Mouse (Mus musculus): ENCODE results near the gene Pdia2.
A peak's percentile ranks its signal among the peaks of the same experiment; 100 is the strongest.

Pdia2 gene

DNA sequence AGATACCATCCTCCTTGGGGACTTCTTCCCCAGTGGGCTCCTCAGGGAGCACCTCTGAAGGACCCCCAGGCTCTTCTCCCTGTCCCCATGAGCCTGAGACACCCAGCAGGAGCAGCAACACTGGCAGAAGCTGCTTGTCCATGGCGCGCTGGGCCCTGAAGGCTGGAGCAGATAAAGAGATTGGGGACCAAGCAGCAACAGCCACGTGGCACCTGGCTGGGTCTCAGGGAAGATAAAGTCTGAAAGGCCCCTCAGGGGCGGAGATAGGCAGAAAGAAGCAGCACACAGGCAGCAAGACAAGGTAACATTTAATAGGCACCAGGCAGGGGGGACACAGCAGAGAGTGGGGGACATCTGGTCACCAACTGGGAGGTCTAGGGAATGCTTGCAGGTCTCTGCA, at the start of gene Pdia2:
Gene Pdia2 (minus strand): TSS at position 196 of the 400 bp plus-strand sequence.
- DNase-seq: no peak

DNA sequence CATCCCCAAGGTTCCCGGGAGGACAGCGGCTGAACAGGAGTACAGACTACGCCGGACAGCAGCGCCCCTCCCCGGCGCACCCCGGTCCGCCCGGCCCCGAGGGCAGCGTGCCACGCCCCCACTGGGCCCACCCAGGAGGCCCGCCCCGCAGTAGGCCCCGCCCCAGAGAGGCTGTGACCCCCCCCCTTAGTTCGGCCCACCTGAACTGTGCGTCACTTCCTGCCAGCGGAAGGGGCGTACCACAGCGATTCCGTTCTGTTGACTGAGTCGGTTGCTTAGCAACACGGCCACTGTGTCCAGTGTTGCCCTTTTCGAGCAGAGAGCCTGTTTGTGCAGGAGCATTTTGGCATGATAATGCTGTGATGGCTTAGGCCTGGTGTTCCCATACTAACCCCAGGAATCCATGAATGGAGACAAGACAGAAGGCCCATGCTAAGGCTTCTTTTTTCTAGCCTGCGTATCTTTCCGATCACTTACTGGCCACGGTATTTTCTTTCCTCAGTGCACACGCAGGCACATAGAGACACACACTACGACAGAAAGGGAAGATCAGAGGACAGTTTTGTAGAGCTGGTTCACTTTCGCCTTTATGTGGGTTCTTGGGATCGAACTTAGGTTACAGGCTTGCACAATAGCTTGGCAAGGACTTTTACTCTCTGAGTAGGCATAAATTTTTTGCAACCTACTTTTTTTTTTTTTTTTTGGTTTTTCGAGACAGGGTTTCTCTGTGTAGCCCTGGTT, 45.4 kb upstream of the Pdia2 start, which contains the start of gene Fam234a:
Gene Fam234a (minus strand): TSS at position 142 of the 741 bp plus-strand sequence.
- peak; percentile 79 to 86 for DNase-seq

DNA sequence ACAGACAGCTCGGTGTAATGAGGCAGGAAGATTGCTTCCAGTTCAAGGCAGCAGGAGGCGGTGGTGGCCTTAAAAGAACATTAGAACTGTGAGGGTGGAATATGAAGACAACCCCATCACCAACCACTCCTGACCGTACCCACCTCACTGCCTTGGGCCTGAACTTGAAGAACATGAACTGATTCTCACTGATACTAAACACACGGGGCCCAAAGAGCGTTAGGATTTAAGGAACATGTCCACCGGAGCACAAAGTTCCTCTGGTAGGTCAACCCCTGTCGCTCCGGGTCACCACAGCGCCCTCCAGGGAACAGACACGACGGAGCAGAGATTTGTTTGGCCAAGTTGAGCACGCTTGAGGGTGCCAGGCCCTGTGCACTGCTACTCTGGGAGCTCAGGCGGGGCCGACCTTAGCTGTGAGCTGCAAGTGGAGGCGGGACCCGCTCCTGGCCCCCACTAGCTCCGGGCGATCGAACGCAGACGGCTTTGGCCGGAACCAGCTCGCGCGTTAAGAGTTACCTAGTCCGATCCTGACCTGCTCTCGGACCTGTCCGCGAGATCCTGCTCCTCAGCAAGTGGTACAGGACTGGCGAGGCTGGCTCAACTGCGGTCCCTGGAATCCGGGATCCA, 44.7 kb upstream of the Pdia2 start:
- DNase-seq: peak in 1 of 2 experiments; percentile 50

DNA sequence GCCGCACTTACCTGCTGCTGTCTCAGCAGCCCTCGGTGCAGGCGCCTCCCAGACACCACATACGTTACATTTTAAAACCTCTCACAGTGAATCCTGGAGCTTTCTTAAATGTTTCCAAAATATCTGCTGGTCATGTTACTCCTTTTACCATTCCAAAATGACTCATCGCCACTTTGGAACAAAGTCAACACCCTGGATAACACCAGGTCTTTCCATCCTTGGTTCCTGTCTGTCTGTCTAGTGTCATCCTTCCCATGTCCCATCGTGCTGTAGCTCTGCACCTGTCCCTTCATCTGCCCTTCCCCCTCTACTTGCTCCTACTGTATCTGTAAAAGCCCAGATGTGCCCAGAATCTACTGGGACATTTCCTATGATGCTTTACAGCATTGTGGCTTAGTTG, 42.1 kb upstream of the Pdia2 start:
- DNase-seq: no peak

DNA sequence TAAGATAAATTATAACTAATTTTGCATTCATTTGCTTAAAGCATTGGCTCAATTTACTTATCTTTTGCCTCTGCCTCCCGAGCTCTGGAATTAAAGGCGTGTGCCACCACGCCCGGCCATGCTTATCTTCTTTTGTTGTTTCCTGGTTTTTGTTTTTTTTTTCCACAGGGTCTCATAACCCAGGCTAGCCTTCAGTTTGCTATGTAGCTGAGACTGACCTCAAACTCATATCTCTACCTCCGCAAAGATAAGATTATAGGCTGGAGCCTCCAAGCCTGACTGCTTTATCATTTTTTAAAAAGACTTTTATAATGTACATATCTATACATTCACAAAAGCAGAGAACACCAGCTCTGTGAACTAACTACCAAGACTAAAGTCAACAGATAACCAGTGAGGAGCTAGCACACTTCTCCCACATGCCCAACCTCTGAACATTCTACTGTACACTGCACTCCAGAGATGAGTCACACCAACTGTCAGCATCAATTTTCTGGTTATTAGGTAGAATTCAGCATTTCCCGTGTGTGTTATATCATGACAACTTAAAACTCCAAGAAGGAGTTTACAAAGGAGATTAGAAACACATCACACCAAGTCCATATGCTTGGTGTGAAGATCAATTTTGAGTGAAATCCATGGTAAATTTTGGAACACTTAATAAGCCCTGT, 41.4 kb upstream of the Pdia2 start:
- DNase-seq: no peak

DNA sequence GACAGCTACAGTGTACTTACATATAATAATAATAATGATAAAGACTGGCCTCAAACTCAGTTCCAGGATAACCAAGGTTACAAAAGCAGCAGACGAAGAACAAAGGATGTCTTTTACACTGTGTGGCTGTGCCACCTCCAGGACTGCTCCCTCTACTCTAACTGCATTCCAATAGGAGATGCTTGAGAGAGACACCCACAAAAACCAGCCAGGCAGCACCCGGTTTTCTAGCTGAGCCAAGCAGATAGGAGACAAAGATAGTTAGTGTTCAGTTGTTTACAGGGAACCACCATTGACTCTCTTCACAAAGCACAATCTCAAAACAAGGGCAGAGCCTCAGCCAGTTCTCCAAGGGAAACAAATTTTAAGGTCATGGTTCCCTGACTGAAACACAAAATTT, 40.7 kb upstream of the Pdia2 start:
- no peak for DNase-seq

DNA sequence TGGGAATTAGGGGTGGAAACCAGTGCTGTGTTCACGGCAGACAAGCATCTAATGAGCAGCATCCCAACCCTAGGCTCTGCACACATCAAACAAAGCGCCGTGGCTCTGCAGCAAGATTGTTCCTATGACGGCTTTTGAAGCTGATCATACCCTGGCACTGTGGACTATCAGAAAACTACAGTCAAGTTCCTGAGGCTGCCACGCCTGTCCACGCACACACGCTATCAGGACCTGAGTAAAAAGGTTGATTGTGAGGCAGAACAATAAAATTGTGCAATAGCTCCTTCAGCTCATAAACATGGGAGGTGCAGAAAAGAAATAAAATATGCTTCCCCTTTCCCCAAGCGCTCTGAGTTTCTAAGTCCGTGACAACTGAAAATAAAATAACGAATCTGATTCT, 38.8 kb upstream of the Pdia2 start:
- DNase-seq: no peak

DNA sequence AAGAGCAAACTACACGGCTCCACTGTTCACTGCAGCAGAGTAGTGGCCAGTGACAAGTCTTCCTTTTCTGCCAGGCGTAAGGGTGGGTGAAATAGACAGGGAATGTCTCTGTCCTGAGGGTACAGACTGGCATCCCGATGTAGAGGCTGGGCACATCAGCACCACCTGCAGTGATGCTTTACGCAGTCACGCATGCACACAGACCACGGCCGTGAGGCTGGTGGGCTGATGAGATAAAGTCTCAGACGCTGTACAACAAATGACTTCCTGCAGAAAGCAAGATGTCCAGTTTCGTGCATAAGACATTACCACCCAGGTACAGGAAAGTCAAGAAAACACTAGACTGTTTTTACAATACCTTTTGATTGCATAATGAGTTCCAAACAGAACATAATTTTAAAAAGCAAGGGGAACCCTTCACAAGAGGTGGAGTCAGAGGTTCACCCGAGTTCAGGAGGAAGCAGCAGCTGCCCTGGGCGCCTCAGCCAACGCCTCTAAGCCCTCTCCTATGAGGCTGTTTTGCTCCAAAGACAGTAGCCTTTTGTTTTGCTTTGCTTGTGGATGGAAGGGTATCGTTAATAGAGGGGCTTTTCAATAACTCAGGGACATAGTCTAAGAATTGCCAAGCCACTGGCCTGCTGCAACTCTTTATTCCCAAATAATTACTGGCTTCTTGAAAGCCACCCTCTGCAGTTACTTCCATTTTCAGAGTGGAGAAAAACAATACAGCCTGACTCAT, 36.4 kb upstream of the Pdia2 start:
- no peak for DNase-seq

DNA sequence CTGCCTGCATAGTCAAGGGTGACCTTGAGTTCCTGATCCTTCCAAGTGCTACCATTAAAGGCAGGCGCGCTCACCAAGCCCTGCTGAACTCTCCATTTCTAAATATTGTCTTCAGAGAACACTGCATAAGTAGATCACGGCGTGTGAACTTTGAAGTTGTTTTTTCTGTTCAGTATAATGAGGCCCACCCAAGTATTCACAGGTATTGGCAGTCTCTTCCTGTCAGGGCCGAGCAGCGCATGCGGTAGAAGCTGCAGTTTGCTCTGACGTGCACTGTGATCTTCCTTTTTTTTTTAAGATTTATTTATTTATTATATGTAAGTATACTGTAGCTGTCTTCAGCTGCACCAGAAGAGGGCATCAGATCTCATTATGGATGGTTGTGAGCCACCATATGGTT, 35.5 kb upstream of the Pdia2 start:
- DNase-seq: no peak

DNA sequence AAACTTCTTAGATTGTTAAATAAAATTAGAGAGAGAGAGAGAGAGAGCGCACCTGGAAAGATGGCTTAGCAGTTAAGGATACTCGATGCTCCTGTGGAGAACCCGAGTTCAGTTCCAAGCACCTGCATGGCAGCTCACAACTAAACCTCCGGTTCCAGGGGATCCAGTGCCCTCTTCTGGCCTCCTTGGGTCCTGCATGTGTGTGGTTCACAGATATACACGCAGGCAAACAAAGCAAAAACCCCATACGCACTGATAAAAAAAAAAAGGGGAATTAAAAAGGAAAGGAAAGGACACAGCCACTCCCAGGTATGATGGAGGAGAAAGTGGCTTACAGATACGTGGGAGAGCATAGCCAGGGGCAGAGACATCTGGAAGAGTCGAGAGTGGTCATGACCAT, 34.0 kb upstream of the Pdia2 start:
- DNase-seq: no peak

DNA sequence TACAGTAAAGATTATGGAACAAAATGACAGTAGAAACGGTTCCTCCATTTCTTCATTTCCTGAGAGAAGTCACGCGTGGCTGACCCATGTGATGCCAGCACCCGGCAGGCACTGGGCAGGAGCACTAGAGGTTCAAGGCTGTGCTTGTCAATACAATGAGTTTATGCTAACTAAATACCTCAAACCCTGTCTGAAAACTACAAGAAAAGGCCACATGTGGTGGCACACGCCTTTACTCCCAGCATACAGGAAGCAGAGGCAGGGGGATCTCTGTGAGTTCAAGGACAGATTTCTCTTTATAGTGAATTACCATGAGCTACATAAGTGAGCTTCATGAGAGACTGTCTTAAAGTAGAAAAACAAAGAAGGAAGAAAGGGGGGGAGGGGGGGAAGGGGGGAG, 32.3 kb upstream of the Pdia2 start:
- DNase-seq: no peak

DNA sequence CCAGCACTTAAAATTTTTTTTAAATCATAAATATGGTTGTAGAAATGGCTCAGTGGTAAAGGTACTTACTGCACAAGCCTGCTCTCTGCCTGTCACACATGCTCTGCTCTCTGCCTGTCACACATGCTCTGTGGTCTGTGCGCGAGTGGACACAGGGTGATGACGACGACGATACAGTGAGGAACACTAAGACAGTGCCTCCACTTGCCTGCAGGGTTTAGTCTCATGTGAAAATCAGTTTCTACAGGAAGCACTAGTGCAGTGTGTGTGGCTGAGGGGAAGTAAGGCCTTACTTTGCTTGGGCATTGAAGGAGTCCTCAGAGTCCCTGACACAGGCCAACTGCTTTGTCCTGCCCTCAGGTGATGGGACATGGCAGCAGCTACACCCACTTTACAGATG, 30.9 kb upstream of the Pdia2 start:
- DNase-seq: no peak

DNA sequence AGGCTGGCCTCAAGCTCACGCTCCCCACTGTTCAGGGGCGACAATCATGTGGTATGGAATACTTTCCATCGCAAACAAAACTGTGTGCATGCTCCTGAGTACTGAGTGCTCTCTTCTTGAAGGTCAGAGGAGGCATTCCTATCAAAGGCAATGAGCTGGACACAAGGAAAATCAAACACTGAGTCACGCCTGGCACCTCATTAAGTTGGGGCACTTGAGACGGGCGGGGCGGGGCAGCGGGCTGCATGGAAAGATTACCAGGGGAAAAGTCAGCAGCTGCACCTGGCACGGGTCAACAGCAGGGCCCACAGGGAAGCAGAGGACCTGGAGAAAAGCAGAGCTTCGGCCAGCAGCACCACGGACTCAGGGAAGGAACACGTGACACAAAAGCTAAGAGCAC, 26.3 kb upstream of the Pdia2 start:
- DNase-seq: no peak

DNA sequence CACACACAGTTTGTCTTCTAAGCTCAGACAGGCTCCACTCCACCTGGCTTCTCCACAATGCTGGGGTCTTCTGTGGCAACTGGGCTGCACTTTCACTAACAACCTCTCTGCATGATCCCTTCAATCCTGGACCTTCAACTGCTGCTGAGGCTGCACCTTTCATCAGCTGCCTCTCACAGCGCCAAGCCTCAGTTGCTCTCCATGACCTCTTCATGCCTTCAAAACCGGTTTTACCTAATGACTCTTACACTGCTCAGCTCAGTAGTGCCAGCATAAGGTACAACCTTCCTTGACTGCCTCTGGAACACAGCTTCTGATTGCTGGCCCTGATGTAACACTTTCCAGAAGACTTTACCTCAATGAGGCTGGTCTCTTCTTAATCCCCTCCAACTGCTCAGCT, 22.6 kb upstream of the Pdia2 start:
- no peak for DNase-seq

DNA sequence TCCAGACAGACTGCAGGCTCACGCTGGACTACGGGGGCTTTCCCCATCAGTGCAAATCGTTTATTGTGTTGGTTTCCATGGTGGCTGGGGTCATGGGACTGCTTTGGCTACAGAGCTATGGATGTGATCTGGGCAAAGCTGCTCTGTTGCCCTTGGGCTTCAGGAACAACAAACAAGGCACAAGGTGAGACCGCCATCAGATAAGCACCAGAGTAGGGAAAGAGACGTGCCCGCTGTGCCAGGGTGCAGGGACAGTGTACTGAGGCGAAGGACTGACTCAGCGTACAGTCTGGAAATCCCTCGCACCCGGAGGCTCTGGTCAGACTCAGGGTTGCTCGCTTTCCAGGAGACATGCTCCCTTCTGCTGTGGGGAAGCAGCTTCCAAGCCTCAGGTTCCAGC, 13.8 kb upstream of the Pdia2 start:
- DNase-seq: no peak

DNA sequence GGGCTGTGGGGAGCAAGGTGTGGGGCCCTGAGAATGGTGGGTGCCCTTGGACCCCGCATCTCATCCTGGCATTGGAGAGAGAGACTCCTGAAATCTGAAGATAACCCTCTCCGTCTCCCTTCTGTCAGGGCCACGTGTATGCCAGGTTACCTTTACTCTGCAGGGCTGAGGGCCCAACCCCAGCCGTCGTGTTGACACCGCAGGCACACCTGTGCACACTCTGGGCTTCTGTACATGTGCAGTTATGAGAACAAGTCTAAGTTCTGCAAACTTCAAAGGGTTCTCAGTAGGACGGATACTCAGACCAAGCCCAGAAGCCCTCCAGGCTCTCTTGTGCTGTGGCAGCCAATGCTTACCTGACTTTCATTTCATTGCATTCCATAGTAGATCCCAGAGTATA, 13.4 kb upstream of the Pdia2 start:
- DNase-seq: no peak

DNA sequence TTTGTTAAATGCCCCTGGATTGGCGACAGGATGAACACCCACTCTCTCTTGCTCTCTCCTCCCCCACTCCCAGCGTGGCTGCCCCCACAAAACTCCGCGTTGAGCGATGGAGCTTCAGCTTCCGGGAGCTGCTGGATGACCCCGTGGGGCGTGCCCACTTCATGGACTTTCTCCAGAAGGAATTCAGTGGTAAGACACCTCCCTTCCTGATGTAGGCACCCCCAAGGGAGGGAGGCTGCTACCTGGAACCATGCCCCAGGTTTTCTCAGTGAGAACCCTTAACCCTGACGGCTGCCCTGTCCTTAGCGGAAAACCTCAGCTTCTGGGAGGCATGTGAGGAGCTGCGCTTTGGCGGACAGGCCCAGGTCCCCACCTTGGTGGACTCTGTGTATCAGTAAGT, 8.8 kb upstream of the Pdia2 start, which contains the start of gene Arhgdig:
Gene Arhgdig (minus strand): TSS at position 101 of the 400 bp plus-strand sequence.
- no peak for DNase-seq

DNA sequence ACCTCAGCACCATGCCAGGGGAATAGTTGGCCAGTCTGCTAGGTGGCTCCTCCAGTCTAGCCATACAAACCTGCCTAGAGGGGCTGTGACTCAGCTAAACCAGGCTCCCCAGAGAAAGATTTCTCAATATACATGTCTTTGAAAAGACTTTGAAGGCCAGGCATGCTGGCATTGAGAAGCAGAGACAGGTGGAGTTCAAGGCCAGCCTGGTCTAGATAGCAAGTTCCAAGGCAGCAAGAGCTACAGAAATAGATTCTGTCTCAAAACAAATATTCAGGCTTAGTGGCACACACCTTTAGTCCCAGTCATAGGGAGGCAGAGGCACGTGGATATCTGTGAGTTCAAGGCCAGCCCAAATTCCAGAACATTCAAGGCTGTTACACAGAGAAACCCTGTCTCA, 7.5 kb upstream of the Pdia2 start:
- no peak for DNase-seq

DNA sequence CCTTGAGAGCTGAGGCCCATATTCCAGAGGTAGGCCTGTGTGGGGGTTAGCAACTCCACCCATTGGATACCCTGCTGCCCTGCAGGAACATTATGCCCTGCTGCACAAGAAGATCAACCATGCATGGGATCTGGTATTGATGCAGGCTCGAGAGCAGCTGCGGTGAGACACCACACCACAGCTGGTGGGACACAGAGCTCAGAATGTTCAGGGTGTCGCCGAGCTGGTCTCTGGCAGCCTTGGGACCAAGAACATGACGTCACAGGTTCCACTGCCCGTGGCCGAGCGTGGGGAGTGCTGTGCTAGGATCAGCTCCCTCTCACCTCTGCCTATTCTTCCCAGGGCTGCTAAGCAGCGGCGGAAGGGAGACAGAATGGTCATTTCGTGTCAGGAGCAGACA, 5.9 kb upstream of the Pdia2 start:
- no peak for DNase-seq

DNA sequence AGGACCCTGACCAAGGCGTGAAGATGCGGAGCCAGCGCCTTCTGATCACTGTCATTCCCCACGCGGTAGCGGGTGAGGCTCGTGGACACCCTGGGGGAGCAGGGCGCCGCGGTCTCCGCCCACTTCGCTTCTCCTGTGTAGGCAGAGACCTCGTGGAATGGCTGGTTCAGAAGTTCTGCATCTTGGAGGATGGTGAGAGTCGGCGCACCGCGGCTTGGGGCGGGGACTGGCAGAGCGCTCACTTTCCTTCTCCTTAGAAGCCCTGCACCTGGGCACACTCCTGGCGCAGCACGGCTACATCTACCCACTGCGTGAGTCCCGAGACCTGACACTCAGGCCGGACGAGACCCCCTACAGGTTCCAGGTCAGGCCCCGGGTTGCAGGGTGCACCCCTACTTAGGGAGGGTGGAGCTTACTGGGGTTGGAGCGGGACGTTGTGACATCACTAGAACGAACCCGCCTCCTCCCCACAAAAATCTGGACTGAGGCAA, 4.5 kb upstream of the Pdia2 start:
- DNase-seq: peak in 1 of 2 experiments; percentile 15

DNA sequence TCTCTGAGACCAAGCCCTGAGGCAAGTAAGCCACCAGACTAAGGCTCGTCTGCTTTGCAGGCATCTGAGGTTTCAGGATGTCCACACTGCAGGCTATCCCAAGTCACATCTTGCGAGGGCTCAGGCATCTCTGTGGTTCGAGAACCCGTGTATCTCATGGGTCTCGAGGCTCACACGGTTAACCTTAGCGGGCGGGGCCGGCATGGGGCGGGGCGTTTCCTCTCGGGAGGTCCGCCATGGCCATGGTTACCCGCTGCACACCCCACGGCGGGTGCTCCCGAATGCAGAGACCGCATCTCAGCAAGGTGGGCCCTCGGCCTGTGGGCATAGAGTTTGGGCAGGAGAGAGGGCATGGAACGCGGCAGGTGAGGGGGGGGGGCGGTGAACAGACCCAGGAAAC, 3.9 kb upstream of the Pdia2 start, which contains the start of gene Rgs11:
Gene Rgs11 (plus strand): TSS at position 215 of the 400 bp plus-strand sequence.
- no peak for DNase-seq

DNA sequence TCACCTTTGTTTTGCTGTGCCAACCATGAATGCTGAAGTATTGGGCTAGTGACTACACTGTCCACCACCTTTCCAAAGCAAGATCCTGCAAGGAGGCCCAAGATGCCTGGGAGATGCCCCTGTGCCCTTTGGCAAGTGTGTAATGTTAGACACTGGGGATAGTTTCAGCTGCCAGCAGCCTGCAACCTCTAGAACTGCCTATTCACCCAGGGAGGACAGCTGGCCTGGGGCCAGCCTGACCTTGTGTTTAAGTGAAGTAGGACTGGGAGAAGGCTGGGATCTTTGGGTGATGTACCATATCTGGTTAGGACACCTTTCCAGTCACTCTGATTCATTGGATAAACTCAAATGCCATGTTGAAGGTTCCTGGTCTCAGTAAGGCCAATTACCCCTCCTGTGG, 3.1 kb upstream of the Pdia2 start:
- no peak for DNase-seq

All from thymus, adult 18-20 months (tissue).